Mouse (Mus musculus): Measurements from ENCODE around the gene Plppr1. TPM values are rescaled to one million over a fixed set of nuclear protein-coding genes. Genes with fewer than 3 reads are reported as not detected.

Plppr1 gene
- 0.56 and 0.70 TPM in 2 replicates for polyA plus RNA-seq (2014; fragmentation: Nextera tagmentation; extraction: Ambion mirVana)

DNA sequence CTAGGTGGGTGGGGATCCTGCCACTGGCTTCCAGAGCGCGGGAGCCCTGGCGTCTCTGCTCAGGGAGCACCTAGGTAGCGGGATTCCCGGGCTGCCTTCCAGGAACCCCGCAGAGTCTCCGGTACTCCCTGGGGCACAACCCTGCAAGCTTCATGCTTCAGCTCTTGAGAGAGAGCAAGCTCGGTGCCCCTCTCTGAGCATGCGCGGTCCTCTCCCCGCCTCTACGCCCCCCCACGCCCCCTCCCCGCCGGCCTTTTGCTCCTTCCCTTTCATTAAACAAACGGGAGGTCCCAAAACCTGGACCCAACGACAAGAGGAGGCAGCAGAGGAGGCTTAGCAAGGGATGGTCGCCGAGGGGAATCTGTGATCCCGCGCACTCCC, at the start of gene Plppr1:
TSS of gene Plppr1 (plus strand) at position 253 of the 381 bp plus-strand sequence.
- WGBS, result 0% methylated on average over 20 of the region's 21 CpGs
- Histone ChIP-seq H3K4me1 (replicated peaks; ENCODE audit: control insufficient read depth, insufficient read depth, low read length) (no peaks in the 10 kb centered on the region), H3K4me3 (ENCODE audit: low read depth, low read length) (peak within 1 kb of the TSS; percentile 55), H3K4me2 (peak within 1 kb of the TSS; percentile 82), H3K9me3 (ENCODE audit: control insufficient read depth, low read length) (no peaks in the 10 kb centered on the region), H3K9ac (ENCODE audit: low read depth, low read length) (no peak within 1 kb of the TSS), H3K27me3 (replicated peaks; ENCODE audit: control insufficient read depth, insufficient read depth, low read length) (peaks cover 30% of the 10 kb centered on the region), H3K36me3 (ENCODE audit: control insufficient read depth, insufficient read depth, low read length) (no peaks in the 10 kb centered on the region), H3K27ac (ENCODE audit: low read depth, low read length) (no peak within 1 kb of the TSS)
- DNase-seq (ENCODE audit: low spot score), result no peak
- peak; percentile 45; the same call in 1 of the 2 replicates for ATAC-seq (replicated peaks; ENCODE audit: low FRiP score)

GRCm38 (mm10) chr4:49016701-49017100, 42.4 kb upstream of the Plppr1 start:
- DNase-seq (ENCODE audit: low spot score), result no peak
- ATAC-seq (replicated peaks; ENCODE audit: low FRiP score), result no peak
- Histone ChIP-seq H3K4me1 (replicated peaks; ENCODE audit: control insufficient read depth, insufficient read depth, low read length) (no peaks in the 10 kb centered on the region), H3K36me3 (ENCODE audit: control insufficient read depth, insufficient read depth, low read length) (no peaks in the 10 kb centered on the region), H3K9ac (ENCODE audit: low read depth, low read length) (no peak overlapping the region), H3K27ac (ENCODE audit: low read depth, low read length) (no peak overlapping the region), H3K4me2 (no peak overlapping the region), H3K9me3 (ENCODE audit: control insufficient read depth, low read length) (no peaks in the 10 kb centered on the region), H3K4me3 (ENCODE audit: low read depth, low read length) (no peak overlapping the region), H3K27me3 (replicated peaks; ENCODE audit: control insufficient read depth, insufficient read depth, low read length) (no peaks in the 10 kb centered on the region)

DNA sequence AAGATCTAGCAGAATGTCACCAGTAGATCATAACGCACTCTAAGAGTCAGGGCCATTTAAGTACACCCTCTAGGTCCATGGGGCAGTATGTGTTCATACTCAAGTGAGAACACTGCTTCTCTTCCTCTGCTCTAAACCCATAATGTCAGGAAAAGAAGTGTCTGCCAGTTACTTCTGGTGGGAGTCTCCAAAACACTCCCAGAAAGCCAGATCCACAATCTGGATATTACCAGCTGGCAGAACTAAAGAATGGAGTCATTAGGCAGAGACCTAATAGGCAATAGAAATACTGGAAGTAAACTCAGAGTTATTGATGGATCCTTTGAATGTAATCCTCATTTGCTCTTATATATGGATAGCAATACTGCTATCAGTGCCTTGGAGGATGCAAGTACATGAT, 35.9 kb upstream of the Plppr1 start:
- DNase-seq (ENCODE audit: low spot score) (no peak), ATAC-seq (replicated peaks; ENCODE audit: low FRiP score) (no peak)
- Histone ChIP-seq H3K4me1 (replicated peaks; ENCODE audit: control insufficient read depth, insufficient read depth, low read length) (no peaks in the 10 kb centered on the region), H3K9ac (ENCODE audit: low read depth, low read length) (no peak overlapping the region), H3K4me3 (ENCODE audit: low read depth, low read length) (no peak overlapping the region), H3K27me3 (replicated peaks; ENCODE audit: control insufficient read depth, insufficient read depth, low read length) (no peaks in the 10 kb centered on the region), H3K9me3 (ENCODE audit: control insufficient read depth, low read length) (no peaks in the 10 kb centered on the region), H3K4me2 (no peak overlapping the region), H3K27ac (ENCODE audit: low read depth, low read length) (no peak overlapping the region), H3K36me3 (ENCODE audit: control insufficient read depth, insufficient read depth, low read length) (no peaks in the 10 kb centered on the region)
- 67% methylated on average over 1 of the region's 1 CpGs for WGBS

GRCm38 (mm10) chr4:49038311-49038710, 20.8 kb upstream of the Plppr1 start:
- H3K4me1 ChIP-seq (replicated peaks; ENCODE audit: control insufficient read depth, insufficient read depth, low read length), result no peaks in the 10 kb centered on the region
- 52% methylated on average over 4 of the region's 4 CpGs for WGBS
- H3K9ac ChIP-seq (ENCODE audit: low read depth, low read length), result no peak overlapping the region
- ATAC-seq (replicated peaks; ENCODE audit: low FRiP score), result no peak
- no peak overlapping the region for H3K4me3 ChIP-seq (ENCODE audit: low read depth, low read length)
- H3K27ac ChIP-seq (ENCODE audit: low read depth, low read length), result no peak overlapping the region
- no peaks in the 10 kb centered on the region for H3K27me3 ChIP-seq (replicated peaks; ENCODE audit: control insufficient read depth, insufficient read depth, low read length)
- H3K4me2 ChIP-seq, result no peak overlapping the region
- DNase-seq (ENCODE audit: low spot score), result no peak
- no peaks in the 10 kb centered on the region for H3K9me3 ChIP-seq (ENCODE audit: control insufficient read depth, low read length)
- H3K36me3 ChIP-seq (ENCODE audit: control insufficient read depth, insufficient read depth, low read length), result no peaks in the 10 kb centered on the region

DNA sequence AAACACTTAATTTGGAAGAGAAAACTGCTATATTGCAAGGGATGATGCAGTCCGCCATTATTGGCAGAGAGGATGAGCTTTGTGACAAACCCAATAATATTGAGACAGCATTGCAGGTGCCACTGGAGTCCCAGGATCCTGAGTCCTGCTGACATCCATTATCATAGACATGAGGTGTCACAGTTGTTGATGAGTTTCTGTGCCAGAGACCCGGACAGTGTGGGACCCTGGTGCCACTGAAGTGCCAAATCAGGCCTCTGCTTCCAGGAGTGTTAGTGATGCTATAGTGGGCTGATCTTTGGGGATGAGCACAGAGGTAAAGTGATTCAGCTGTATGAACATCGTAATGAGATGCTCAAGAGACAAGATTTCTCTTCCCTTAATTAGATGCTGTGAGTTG, 19.2 kb upstream of the Plppr1 start:
- no peak overlapping the region for H3K4me3 ChIP-seq (ENCODE audit: low read depth, low read length)
- WGBS, result 74% methylated on average over 3 of the region's 3 CpGs
- no peaks in the 10 kb centered on the region for H3K27me3 ChIP-seq (replicated peaks; ENCODE audit: control insufficient read depth, insufficient read depth, low read length)
- H3K4me1 ChIP-seq (replicated peaks; ENCODE audit: control insufficient read depth, insufficient read depth, low read length), result no peaks in the 10 kb centered on the region
- no peak overlapping the region for H3K9ac ChIP-seq (ENCODE audit: low read depth, low read length)
- DNase-seq (ENCODE audit: low spot score) (no peak), ATAC-seq (replicated peaks; ENCODE audit: low FRiP score) (no peak)
- H3K36me3 ChIP-seq (ENCODE audit: control insufficient read depth, insufficient read depth, low read length), result no peaks in the 10 kb centered on the region
- no peak overlapping the region for H3K27ac ChIP-seq (ENCODE audit: low read depth, low read length)
- H3K4me2 ChIP-seq, result no peak overlapping the region
- no peaks in the 10 kb centered on the region for H3K9me3 ChIP-seq (ENCODE audit: control insufficient read depth, low read length)

GRCm38 (mm10) chr4:49041655-49042054, 17.4 kb upstream of the Plppr1 start:
- DNase-seq (ENCODE audit: low spot score) (no peak), ATAC-seq (replicated peaks; ENCODE audit: low FRiP score) (no peak)
- H3K9me3 ChIP-seq (ENCODE audit: control insufficient read depth, low read length), result no peaks in the 10 kb centered on the region
- 61% methylated on average over 1 of the region's 1 CpGs for WGBS
- no peak overlapping the region for H3K27ac ChIP-seq (ENCODE audit: low read depth, low read length)
- no peaks in the 10 kb centered on the region for H3K4me1 ChIP-seq (replicated peaks; ENCODE audit: control insufficient read depth, insufficient read depth, low read length)
- H3K4me3 ChIP-seq (ENCODE audit: low read depth, low read length), result no peak overlapping the region
- H3K4me2 ChIP-seq, result no peak overlapping the region
- no peak overlapping the region for H3K9ac ChIP-seq (ENCODE audit: low read depth, low read length)
- no peaks in the 10 kb centered on the region for H3K27me3 ChIP-seq (replicated peaks; ENCODE audit: control insufficient read depth, insufficient read depth, low read length)
- H3K36me3 ChIP-seq (ENCODE audit: control insufficient read depth, insufficient read depth, low read length), result no peaks in the 10 kb centered on the region

DNA sequence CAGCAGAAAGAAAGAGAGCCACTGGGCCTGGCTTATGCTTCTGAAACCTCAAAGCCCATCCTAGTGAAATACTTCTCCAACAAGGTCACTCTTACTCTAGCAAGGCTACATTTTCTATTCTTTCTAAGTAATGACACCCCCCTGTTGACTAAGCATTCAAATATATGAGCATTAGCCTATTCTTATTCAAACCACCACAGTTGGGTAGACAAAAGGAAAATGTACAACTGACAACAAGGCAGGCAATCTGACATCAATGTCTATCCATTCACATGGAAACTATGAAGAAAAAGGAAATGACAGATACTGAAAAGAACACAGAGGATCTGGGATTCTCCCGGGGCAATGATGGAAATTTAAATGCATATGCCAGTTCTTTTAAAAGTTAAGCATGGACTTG, 8.4 kb upstream of the Plppr1 start:
- Histone ChIP-seq H3K4me3 (ENCODE audit: low read depth, low read length) (no peak overlapping the region), H3K4me2 (no peak overlapping the region), H3K9me3 (ENCODE audit: control insufficient read depth, low read length) (no peaks in the 10 kb centered on the region), H3K27me3 (replicated peaks; ENCODE audit: control insufficient read depth, insufficient read depth, low read length) (no peaks in the 10 kb centered on the region), H3K36me3 (ENCODE audit: control insufficient read depth, insufficient read depth, low read length) (no peaks in the 10 kb centered on the region), H3K27ac (ENCODE audit: low read depth, low read length) (no peak overlapping the region), H3K4me1 (replicated peaks; ENCODE audit: control insufficient read depth, insufficient read depth, low read length) (no peaks in the 10 kb centered on the region), H3K9ac (ENCODE audit: low read depth, low read length) (no peak overlapping the region)
- no peak for ATAC-seq (replicated peaks; ENCODE audit: low FRiP score)
- no peak for DNase-seq (ENCODE audit: low spot score)
- WGBS, result 82% methylated on average over 1 of the region's 1 CpGs

- no peak overlapping the region for H3K9ac ChIP-seq (ENCODE audit: low read depth, low read length)
- no peaks in the 10 kb centered on the region for H3K9me3 ChIP-seq (ENCODE audit: control insufficient read depth, low read length)
- WGBS, result 31% methylated on average over 2 of the region's 2 CpGs
- peaks cover 30% of the 10 kb centered on the region for H3K27me3 ChIP-seq (replicated peaks; ENCODE audit: control insufficient read depth, insufficient read depth, low read length)
- no peaks in the 10 kb centered on the region for H3K36me3 ChIP-seq (ENCODE audit: control insufficient read depth, insufficient read depth, low read length)
- no peak overlapping the region for H3K4me2 ChIP-seq
- H3K4me3 ChIP-seq (ENCODE audit: low read depth, low read length), result no peak overlapping the region
- ATAC-seq (replicated peaks; ENCODE audit: low FRiP score) (no peak), DNase-seq (ENCODE audit: low spot score) (no peak)
- no peak overlapping the region for H3K27ac ChIP-seq (ENCODE audit: low read depth, low read length)
- no peaks in the 10 kb centered on the region for H3K4me1 ChIP-seq (replicated peaks; ENCODE audit: control insufficient read depth, insufficient read depth, low read length)
Measured at GRCm38 (mm10) chr4:49057916-49058315, 1.2 kb upstream of the Plppr1 start.

GRCm38 (mm10) chr4:49058557-49058956, 516 bp upstream of the Plppr1 start:
- H3K9ac ChIP-seq (ENCODE audit: low read depth, low read length), result no peak overlapping the region
- no peaks in the 10 kb centered on the region for H3K36me3 ChIP-seq (ENCODE audit: control insufficient read depth, insufficient read depth, low read length)
- WGBS, result 10% methylated on average over 7 of the region's 7 CpGs
- DNase-seq (ENCODE audit: low spot score) (peak; percentile 36), ATAC-seq (replicated peaks; ENCODE audit: low FRiP score) (no peak)
- H3K27me3 ChIP-seq (replicated peaks; ENCODE audit: control insufficient read depth, insufficient read depth, low read length), result peaks cover 30% of the 10 kb centered on the region
- peak overlapping the region; percentile 82 for H3K4me2 ChIP-seq
- H3K4me3 ChIP-seq (ENCODE audit: low read depth, low read length), result peak overlapping the region; percentile 55
- H3K9me3 ChIP-seq (ENCODE audit: control insufficient read depth, low read length), result no peaks in the 10 kb centered on the region
- no peaks in the 10 kb centered on the region for H3K4me1 ChIP-seq (replicated peaks; ENCODE audit: control insufficient read depth, insufficient read depth, low read length)
- H3K27ac ChIP-seq (ENCODE audit: low read depth, low read length), result no peak overlapping the region
